10 mouse cellular contexts compared by ENCODE assay signal in the genomic region with DNA sequence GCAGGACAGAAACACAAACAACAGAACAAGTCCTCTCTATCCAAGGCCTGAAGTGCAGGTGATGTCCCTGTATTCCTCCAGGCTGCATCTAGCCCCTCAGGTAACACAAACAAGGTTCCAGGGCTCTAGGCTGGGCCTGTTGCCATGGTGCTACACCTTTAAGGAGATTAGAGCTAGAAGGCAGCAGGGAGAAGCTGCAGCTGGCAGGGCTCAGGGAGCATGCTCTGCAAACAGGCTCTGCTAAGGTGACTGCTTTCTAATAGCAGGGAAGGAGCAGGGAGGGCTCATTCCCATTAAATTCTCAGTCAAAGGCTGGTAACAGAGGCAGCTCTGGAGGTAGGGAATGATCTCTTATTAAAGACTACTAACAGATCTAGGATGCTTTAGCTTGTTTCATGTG.
DNase-seq lines count a peak whose midpoint lies in the region; ATAC-seq lines count a peak whose summit lies in the region.
"Had no signal": no experiment of that assay in that cellular context is flagged by ENCODE, and none has a peak within 500 bp of the region (broad histone marks: within the 10 kb centered on the region; RNA-seq: fewer than 3 reads in every experiment).

No protein-coding gene starts in this region.

- no peak overlapping the region for H3K4me2 ChIP-seq in kidney, embryonic 14.5 days (replicated peaks; ENCODE audit: low read depth, low read length)
- H3K4me2 ChIP-seq in heart, embryonic 13.5 days, result no peak overlapping the region
- no peak overlapping the region for H3K4me2 ChIP-seq in midbrain, embryonic 15.5 days
- H3K4me2 ChIP-seq: neural tube, embryonic 12.5 days had no signal

- H3K4me1 ChIP-seq in kidney, embryonic 14.5 days (ENCODE audit: control insufficient read depth, insufficient read depth, low read length), result 0 out of 2 replicates have a peak, but pooled peaks cover 6% of the 10 kb centered on the region
- peaks cover 55% of the 10 kb centered on the region for H3K4me1 ChIP-seq in heart, embryonic 13.5 days
- peaks cover 15% of the 10 kb centered on the region for H3K4me1 ChIP-seq in midbrain, embryonic 15.5 days

- no peak overlapping the region for H3K27ac ChIP-seq in kidney, embryonic 14.5 days (ENCODE audit: low read depth, low read length)
- peak overlapping the region; percentile 56 for H3K27ac ChIP-seq in heart, embryonic 13.5 days (replicated peaks)
- peak overlapping the region; percentile 60 for H3K27ac ChIP-seq in midbrain, embryonic 15.5 days
- H3K27ac ChIP-seq: neural tube, embryonic 12.5 days had no signal

- DNase-seq in adrenal gland, postnatal 14 days, result peak; percentile 9
- no peak for DNase-seq in adrenal gland, adult 8-10 months
- DNase-seq in kidney, postnatal 25 days, result no peak
- DNase-seq in spleen, postnatal 10 days (ENCODE audit: low spot score in 2 of 2), result no peak
- DNase-seq in frontal cortex, postnatal 14 days (ENCODE audit: low spot score in 2 of 2), result no peak

- H3K9me3 ChIP-seq in kidney, embryonic 14.5 days (ENCODE audit: control insufficient read depth, low read length), result no peaks in the 10 kb centered on the region
- H3K9me3 ChIP-seq in heart, embryonic 13.5 days, result no peaks in the 10 kb centered on the region
- H3K9me3 ChIP-seq in midbrain, embryonic 15.5 days, result no peaks in the 10 kb centered on the region
- H3K9me3 ChIP-seq: neural tube, embryonic 12.5 days had no signal

- no peaks in the 10 kb centered on the region for H3K36me3 ChIP-seq in kidney, embryonic 14.5 days (ENCODE audit: control insufficient read depth, insufficient read depth, low read length)
- H3K36me3 ChIP-seq in heart, embryonic 13.5 days, result peaks cover 2% of the 10 kb centered on the region; the same call in 1 of the 2 replicates
- H3K36me3 ChIP-seq in midbrain, embryonic 15.5 days (replicated peaks), result no peaks in the 10 kb centered on the region; the same call in 1 of the 2 replicates

- 0 out of 2 replicates have a peak overlapping the region, but pooled peaks have one; percentile 8 for H3K9ac ChIP-seq in kidney, embryonic 14.5 days (ENCODE audit: low read depth, low read length)
- peak overlapping the region; percentile 40; the same call in 1 of the 2 replicates for H3K9ac ChIP-seq in heart, embryonic 13.5 days
- no peak overlapping the region; the same call in 1 of the 2 replicates for H3K9ac ChIP-seq in midbrain, embryonic 15.5 days
- H3K9ac ChIP-seq: neural tube, embryonic 12.5 days had no signal

- no peak overlapping the region for H3K4me3 ChIP-seq in kidney, embryonic 14.5 days (ENCODE audit: low read length)
- H3K4me3 ChIP-seq in heart, embryonic 13.5 days, result no peak overlapping the region
- H3K4me3 ChIP-seq in midbrain, embryonic 15.5 days, result no peak overlapping the region
- H3K4me3 ChIP-seq: neural tube, embryonic 12.5 days had no signal

- no peaks in the 10 kb centered on the region for H3K27me3 ChIP-seq in kidney, embryonic 14.5 days (ENCODE audit: control insufficient read depth, insufficient read depth, low read length)
- H3K27me3 ChIP-seq in heart, embryonic 13.5 days (replicated peaks), result no peaks in the 10 kb centered on the region
- no peaks in the 10 kb centered on the region for H3K27me3 ChIP-seq in midbrain, embryonic 15.5 days (replicated peaks)
- H3K27me3 ChIP-seq: neural tube, embryonic 12.5 days had no signal

- ATAC-seq in kidney, embryonic 14.5 days (ENCODE audit: low FRiP score, low TSS enrichment), result no peak
- ATAC-seq in heart, embryonic 13.5 days (ENCODE audit: extremely low read depth, insufficient number of reproducible peaks, low FRiP score, low TSS enrichment), result no peak
- ATAC-seq in midbrain, embryonic 15.5 days (replicated peaks), result peak; percentile 85
- ATAC-seq: inflammation-experienced regulatory T-cells, adult 6 months had no signal
